Mouse (Mus musculus) CH12.LX (cell line): ENCODE data around the gene Cep112. TPM values are rescaled to one million over a fixed set of nuclear protein-coding genes. Genes with fewer than 3 reads are reported as not detected.
A peak's percentile ranks its signal among the peaks of the same experiment; 100 is the strongest.

Source experiments
- DNase-seq: peaks from one replicate; pipeline ENCODE4 v3.0.0-alpha.2; 2013; ENCODE audit errors: extremely low read depth
- H3K27ac ChIP-seq: 2 replicates; pipeline ENCODE4 v1.5.1; 2012; ENCODE audit warnings: low read depth, mild to moderate bottlenecking, control low read depth, moderate library complexity; ENCODE audit not compliant: insufficient read depth
- H3K27me3 ChIP-seq: replicated peaks from 2 replicates; pipeline ENCODE3; 2012; ENCODE audit warnings: inconsistent platforms
- H3K36me3 ChIP-seq, 2 experiments: replicated peaks in 1 of 2; 2 replicates each; pipeline versions ENCODE3 to v1.6.1; 2012; ENCODE audit warnings: inconsistent platforms in 1 of 2, low read length in 1 of 2, mild to moderate bottlenecking in 1 of 2, mixed read lengths in 1 of 2, moderate library complexity in 1 of 2; ENCODE audit not compliant: control insufficient read depth in 1 of 2, insufficient read depth in 1 of 2
- H3K4me1 ChIP-seq, 2 experiments: 2 replicates each; pipeline ENCODE4 v1.6.1; 2012; ENCODE audit warnings: inconsistent platforms in 1 of 2, moderate library complexity in 1 of 2; ENCODE audit not compliant: insufficient read depth in 2 of 2, control insufficient read depth in 1 of 2
- H3K4me2 ChIP-seq: 2 replicates; pipeline ENCODE4 v1.6.1; 2012; ENCODE audit warnings: low read depth, mild to moderate bottlenecking, control low read depth; ENCODE audit not compliant: poor library complexity, insufficient read depth, severe bottlenecking
- H3K4me3 ChIP-seq, 3 experiments: fragments of 150-350 bp in 1 of 3; sonication (generic) in 1 of 3; replicated peaks in 1 of 3; 2 replicates each; pipeline versions ENCODE3 to v1.5.1; 2011 to 2012; ENCODE audit warnings: low read depth in 2 of 3, low read length in 2 of 3, mild to moderate bottlenecking in 2 of 3, moderate library complexity in 2 of 3, control low read depth in 1 of 3, improper control_type of control experiment in 1 of 3, inconsistent platforms in 1 of 3, mixed read lengths in 1 of 3; ENCODE audit not compliant: poor library complexity in 1 of 3
- H3K79me2 ChIP-seq: replicated peaks from 2 replicates; pipeline ENCODE4 v1.6.1; 2012; ENCODE audit warnings: mild to moderate bottlenecking, moderate library complexity; ENCODE audit not compliant: control insufficient read depth, poor library complexity, insufficient read depth, severe bottlenecking; ENCODE audit errors: extremely low read depth
- H3K9ac ChIP-seq: 2 replicates; pipeline ENCODE4 v1.6.1; 2012; ENCODE audit warnings: low read depth, mild to moderate bottlenecking, control low read depth, moderate library complexity; ENCODE audit not compliant: insufficient read depth
- H3K9me3 ChIP-seq: replicated peaks from 2 replicates; pipeline ENCODE3; 2012; ENCODE audit warnings: low read length, inconsistent platforms, mixed read lengths
- E2F4 ChIP-seq: IDR thresholded peaks from 2 replicates; pipeline ENCODE4 v1.6.1; 2011; ENCODE audit warnings: low read depth, low read length, improper control_type of control experiment; ENCODE audit not compliant: insufficient replicate concordance
- JUN ChIP-seq: IDR thresholded peaks from 2 replicates; pipeline ENCODE4 v1.6.1; 2011; ENCODE audit warnings: low read depth, mild to moderate bottlenecking, low read length, improper control_type of control experiment, moderate library complexity; ENCODE audit not compliant: insufficient read depth
- MAX ChIP-seq: IDR thresholded peaks from 2 replicates; pipeline ENCODE4 v1.6.1; 2011; ENCODE audit warnings: low read length, improper control_type of control experiment
- MAZ ChIP-seq: IDR thresholded peaks from 2 replicates; pipeline ENCODE4 v1.6.1; 2012; ENCODE audit warnings: low read depth, mild to moderate bottlenecking, inconsistent platforms, low read length, improper control_type of control experiment, moderate library complexity
- MEF2A ChIP-seq: IDR thresholded peaks from 2 replicates; pipeline ENCODE4 v1.6.1; 2014; ENCODE audit warnings: low read depth, mild to moderate bottlenecking, inconsistent platforms, low read length, improper control_type of control experiment, borderline replicate concordance
- MYC ChIP-seq: IDR thresholded peaks from 2 replicates; pipeline ENCODE4 v1.6.1; 2011; ENCODE audit warnings: low read depth, mild to moderate bottlenecking, improper control_type of control experiment, low read length
- POLR2A ChIP-seq: IDR thresholded peaks from 2 replicates; pipeline ENCODE4 v1.6.1; 2011; ENCODE audit warnings: low read depth, mild to moderate bottlenecking, improper control_type of control experiment, low read length
- RCOR1 ChIP-seq: conservative IDR thresholded peaks from 2 replicates; pipeline ENCODE4 v1.6.1; 2012; ENCODE audit warnings: low read depth, mild to moderate bottlenecking, inconsistent platforms, low read length, improper control_type of control experiment
- SMC3 ChIP-seq: IDR thresholded peaks from 2 replicates; pipeline ENCODE4 v1.6.1; 2011; ENCODE audit warnings: low read depth, low read length, improper control_type of control experiment
- TBP ChIP-seq: conservative IDR thresholded peaks from 2 replicates; pipeline ENCODE4 v1.6.1; 2011; ENCODE audit warnings: low read depth, low read length, improper control_type of control experiment
- UBTF ChIP-seq: IDR thresholded peaks from 2 replicates; pipeline ENCODE4 v1.6.1; 2012; ENCODE audit warnings: low read depth, mild to moderate bottlenecking, inconsistent platforms, low read length, improper control_type of control experiment, moderate library complexity
- USF1 ChIP-seq: IDR thresholded peaks from 2 replicates; pipeline ENCODE4 v1.6.1; 2014; ENCODE audit warnings: low read depth, mild to moderate bottlenecking, inconsistent platforms, low read length, improper control_type of control experiment
- USF2 ChIP-seq: conservative IDR thresholded peaks from 2 replicates; pipeline ENCODE4 v1.6.1; 2011; ENCODE audit warnings: low read depth, low read length, improper control_type of control experiment
- ZKSCAN1 ChIP-seq: IDR thresholded peaks from 2 replicates; pipeline ENCODE4 v1.6.1; 2012; ENCODE audit warnings: low read depth, inconsistent platforms, low read length, improper control_type of control experiment, borderline replicate concordance
- ZNF384 ChIP-seq: IDR thresholded peaks from 2 replicates; pipeline ENCODE4 v1.6.1; 2012; ENCODE audit warnings: low read depth, low read length, improper control_type of control experiment, inconsistent platforms
- dilution Hi-C: fragments of 300-500 bp; cut with MboI; formaldehyde crosslinking; loops from 2 replicates; pipeline ENCODE4 v1.14.3; 2020; ENCODE audit warnings: low sequenced_read_pairs; ENCODE audit not compliant: extremely low pct_unique_long_range_greater_than_20kb, extremely low pct_ligation_motif_present
- in situ Hi-C: fragments of 300-500 bp; cut with MboI; formaldehyde crosslinking; loops from 3 replicates; pipeline ENCODE4 v1.14.3; 2019; ENCODE audit warnings: low sequenced_read_pairs, low pct_ligation_motif_present, low pct_unique_long_range_greater_than_20kb, mixed read lengths
- polyA plus RNA-seq: library from polyadenylated mRNA; unstranded; fragments of >175 nt; gene quantifications from 2 replicates; pipeline ENCODE4 v1.2.1, GENCODE M21; 2012; ENCODE audit warnings: low read depth; ENCODE audit not compliant: insufficient read length
- total RNA-seq, 2 experiments: library from RNA; depleted of rRNA; stranded (reverse); fragments of 300-350 nt in 1 of 2; fragments of >200 nt in 1 of 2; gene quantifications; 2 replicates each; pipeline ENCODE4 v1.2.3; 2012 to 2014

Gene Cep112
- total and polyA plus RNA-seq, 3 experiments: 0.93 to 1.4 (median 1.3) TPM

- Histone ChIP-seq H3K4me1 (peaks cover 10 to 38% of the 10 kb centered on the region in 2 experiments), H3K79me2 (no peaks in the 10 kb centered on the region), H3K4me2 (peak overlapping the region; percentile 31; the same call in 1 of the 2 replicates), H3K9ac (no peak overlapping the region), H3K27me3 (no peaks in the 10 kb centered on the region), H3K4me3 (no peak overlapping the region), H3K9me3 (peaks cover 18% of the 10 kb centered on the region), H3K27ac (no peak overlapping the region), H3K36me3 (no peaks in the 10 kb centered on the region)
- in situ Hi-C loops (no loop called here), dilution Hi-C loops (no loop called here)
- no peak for DNase-seq
- TF ChIP-seq JUN (no peak), SMC3 (no peak), USF2 (no peak), MEF2A (no peak), E2F4 (no peak), MAZ (no peak), ZKSCAN1 (no peak), MYC (no peak), POLR2A (no peak), UBTF (no peak), RCOR1 (no peak), MAX (no peak), ZNF384 (no peak), TBP (no peak), USF1 (no peak)
Measured at GRCm38 (mm10) chr11:108909396-108910195, 484.6 kb downstream of the Cep112 start.

Other genes with a start within 250 kb of the Cep112 start
- not detected in 2 replicates for gene Apoh, start 81.8 kb upstream of the Cep112 start, total RNA-seq (2012; rRNA removed)
- gene Apoh, start 81.8 kb upstream of the Cep112 start, total RNA-seq (2014; rRNA removed): 0.95 TPM in 1 of 2 replicates, not detected in the other
- not detected in 2 replicates for gene Apoh, start 81.8 kb upstream of the Cep112 start, polyA plus RNA-seq
- 40.0 and 40.7 TPM in 2 replicates for gene Prkca, start 81.3 kb upstream of the Cep112 start, total RNA-seq (2012; rRNA removed)
- 38.3 and 43.7 TPM in 2 replicates for gene Prkca, start 81.3 kb upstream of the Cep112 start, total RNA-seq (2014; rRNA removed)
- 105 and 107 TPM in 2 replicates for gene Prkca, start 81.3 kb upstream of the Cep112 start, polyA plus RNA-seq